Mouse (Mus musculus) E14TG2a.4 (cell line): ENCODE data around the gene Akr1b10.

ENCODE experiments used
- CTCF ChIP-seq: conservative IDR thresholded peaks from 2 replicates; pipeline ENCODE4 v1.5.1; 2014; ENCODE audit warnings: low read length
- NANOG ChIP-seq: IDR thresholded peaks from 2 replicates; pipeline ENCODE4 v1.6.1; 2014; ENCODE audit warnings: borderline replicate concordance, low read length, mixed read lengths
- POU5F1 ChIP-seq: IDR thresholded peaks from 2 replicates; pipeline ENCODE4 v1.6.1; 2014; ENCODE audit warnings: low read length, borderline replicate concordance

GRCm38 (mm10) chr6:34407403-34407802 is 23.4 kb downstream of the Akr1b10 start:
- TF ChIP-seq CTCF (no peak), NANOG (no peak), POU5F1 (no peak)
